Mouse (Mus musculus): Measurements from ENCODE around the gene H2-Q10.

- TF ChIP-seq CTCF (IDR thresholded peaks at IDR 0.05; ENCODE audit: insufficient read depth, low read length) (no peak), POLR2A (IDR thresholded peaks at IDR 0.05; ENCODE audit: borderline replicate concordance, extremely low read depth, low read depth, low read length) (no peak)
Observed at GRCm38 (mm10) chr17:35514756-35515155, 44.9 kb downstream of the H2-Q10 start.

All from lung, adult 2 months (tissue).